Mouse (Mus musculus): ENCODE results near the gene Zfp955a. TPM values are rescaled to one million over a fixed set of nuclear protein-coding genes. Genes with fewer than 3 reads are reported as not detected.

Gene Zfp955a
- polyA plus RNA-seq, 1 experiment, result 2.2 TPM

Other genes with a start within 250 kb of the Zfp955a start
- gene Zfp763, start 221.7 kb downstream of the Zfp955a start, polyA plus RNA-seq (2012; rRNA removed), result 0.90 and 1.8 TPM in 2 replicates
- gene 4921501E09Rik, start 187.1 kb downstream of the Zfp955a start, polyA plus RNA-seq (2012; rRNA removed), result 5.4 and 7.0 TPM in 2 replicates
- 1.6 and 2.6 TPM in 2 replicates for gene Zfp563, start 165.8 kb downstream of the Zfp955a start, polyA plus RNA-seq (2012; rRNA removed)
- gene Morc2b, start 115.5 kb downstream of the Zfp955a start, polyA plus RNA-seq (2012; rRNA removed), result 43.9 and 48.7 TPM in 2 replicates
- gene Olfr55, start 86.7 kb downstream of the Zfp955a start, polyA plus RNA-seq (2012; rRNA removed), result not detected in 2 replicates
- not detected in 2 replicates for gene Olfr239, start 63.8 kb downstream of the Zfp955a start, polyA plus RNA-seq (2012; rRNA removed)
- 0.16 and 0.24 TPM in 2 replicates for gene Olfr1564, start 33.5 kb downstream of the Zfp955a start, polyA plus RNA-seq (2012; rRNA removed)
- gene Olfr63, start 9.5 kb upstream of the Zfp955a start, polyA plus RNA-seq (2012; rRNA removed), result not detected in 2 replicates
- 2.3 and 2.5 TPM in 2 replicates for gene Zfp955b, start 34.4 kb upstream of the Zfp955a start, polyA plus RNA-seq (2012; rRNA removed)
- gene Zfp81, start 103.7 kb upstream of the Zfp955a start, polyA plus RNA-seq (2012; rRNA removed), result 3.1 and 3.9 TPM in 2 replicates
- gene Zfp101, start 139.5 kb upstream of the Zfp955a start, polyA plus RNA-seq (2012; rRNA removed), result 0.37 and 0.77 TPM in 2 replicates
- 471 and 507 TPM in 2 replicates for gene Actl9, start 177.8 kb upstream of the Zfp955a start, polyA plus RNA-seq (2012; rRNA removed)

Data from testis, adult 2 months (tissue).